Mouse (Mus musculus) G1E (cell line): ENCODE data around the gene Uqcr10.

Experiments
- CTCF ChIP-seq: IDR thresholded peaks from 2 replicates; pipeline ENCODE4 v1.5.1; 2012; ENCODE audit warnings: low read depth, low read length, inconsistent platforms, mixed read lengths
- GATA1 ChIP-seq: IDR thresholded peaks from 2 replicates; pipeline ENCODE4 v1.6.1; 2012; ENCODE audit warnings: borderline replicate concordance, low read length, inconsistent platforms, mixed read lengths
- GATA2 ChIP-seq: IDR thresholded peaks from 2 replicates; pipeline ENCODE4 v1.6.1; 2012; ENCODE audit warnings: low read depth, low read length, inconsistent platforms, borderline replicate concordance
- POLR2AphosphoS5 ChIP-seq: IDR thresholded peaks from 2 replicates; pipeline ENCODE4 v1.6.1; 2012; ENCODE audit warnings: low read depth, low read length, inconsistent platforms; ENCODE audit not compliant: insufficient replicate concordance
- TAL1 ChIP-seq: conservative IDR thresholded peaks from 2 replicates; pipeline ENCODE4 v1.6.1; 2012; ENCODE audit warnings: low read depth, low read length, inconsistent platforms, mixed read lengths

- TF ChIP-seq GATA1 (no peak), CTCF (no peak), POLR2AphosphoS5 (no peak), TAL1 (no peak), GATA2 (no peak)
Observed at GRCm38 (mm10) chr11:4703688-4704071, 462 bp downstream of the Uqcr10 start.
